Mouse (Mus musculus): ENCODE results near the gene Nipsnap2.
"Not testable (repeated sequence)": the region's sequence is repeated elsewhere in the genome, so short reads cannot be mapped to it uniquely, and the experiment has no call there.

Gene Nipsnap2

GRCm38 (mm10) chr5:129761865-129762540 lies 37.1 kb downstream of the Nipsnap2 start:
- DNase-seq (ENCODE audit: low spot score) = no peak

GRCm38 (mm10) chr5:129770443-129771355 lies 45.8 kb downstream of the Nipsnap2 start:
- DNase-seq (ENCODE audit: low spot score) = no peak

DNA sequence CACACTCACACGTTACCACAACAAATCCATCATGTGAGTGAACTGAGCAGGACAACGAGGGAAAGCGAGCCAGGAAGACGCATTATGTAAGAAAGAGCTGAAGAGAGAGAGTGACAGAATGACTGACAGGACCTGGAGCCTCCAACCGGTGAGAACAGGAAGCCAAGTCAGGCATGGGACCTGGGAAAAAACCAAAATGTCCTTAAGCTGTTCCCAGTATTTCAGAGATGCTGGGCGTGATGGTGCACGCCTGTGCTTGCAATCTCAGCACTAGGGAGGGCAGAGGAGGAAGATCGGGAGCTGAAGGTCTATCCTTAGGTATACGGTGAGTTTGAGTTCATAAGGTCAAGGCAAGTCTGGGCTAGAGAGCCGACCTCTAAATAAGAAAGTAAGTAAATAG lies 47.6 kb downstream of the Nipsnap2 start:
- no peak for DNase-seq (ENCODE audit: low spot score)

DNA sequence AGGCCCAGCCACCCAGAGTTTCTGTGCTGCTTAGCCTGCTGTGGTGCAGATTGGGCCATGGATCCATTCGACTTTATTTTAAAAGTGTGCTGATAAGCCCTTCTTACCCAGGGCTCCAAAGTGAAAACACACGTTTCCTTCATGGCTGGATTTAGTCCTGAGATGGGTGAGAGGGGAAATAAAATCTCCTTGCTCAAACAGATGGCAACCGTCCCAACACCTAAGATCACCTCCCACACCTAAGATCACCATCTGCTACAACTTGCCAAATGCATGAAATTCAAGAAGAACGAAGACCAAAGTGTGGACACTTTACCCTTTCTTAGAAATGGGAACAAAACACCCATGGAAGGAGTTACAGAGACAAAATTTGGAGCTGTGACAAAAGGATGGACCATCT lies 48.5 kb downstream of the Nipsnap2 start:
- DNase-seq (ENCODE audit: low spot score) = not testable (repeated sequence)

DNA sequence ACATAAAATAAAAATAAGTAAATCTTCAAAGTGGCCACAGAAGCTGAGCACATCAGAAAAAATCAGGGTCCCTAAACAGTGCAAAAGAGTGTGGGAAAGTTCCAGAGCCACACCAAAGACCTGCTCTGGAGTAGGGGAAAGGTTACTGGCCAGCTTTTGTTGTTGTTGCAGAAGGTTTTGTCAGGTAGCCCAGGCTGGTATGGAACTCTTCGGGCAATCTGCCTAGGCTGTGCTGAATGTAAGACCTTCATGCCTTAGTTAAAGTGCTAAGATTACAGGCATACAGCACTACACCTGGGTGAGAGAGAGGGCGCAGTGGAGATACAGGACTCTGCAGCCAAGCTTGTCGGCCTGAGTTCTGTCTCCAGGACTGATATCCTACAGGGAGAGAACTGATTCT lies 49.8 kb downstream of the Nipsnap2 start:
- DNase-seq (ENCODE audit: low spot score) = no peak

- no peak for DNase-seq (ENCODE audit: low spot score)
These were observed 53.6 kb downstream of the Nipsnap2 start for GRCm38 (mm10) chr5:129778348-129778995.

DNA sequence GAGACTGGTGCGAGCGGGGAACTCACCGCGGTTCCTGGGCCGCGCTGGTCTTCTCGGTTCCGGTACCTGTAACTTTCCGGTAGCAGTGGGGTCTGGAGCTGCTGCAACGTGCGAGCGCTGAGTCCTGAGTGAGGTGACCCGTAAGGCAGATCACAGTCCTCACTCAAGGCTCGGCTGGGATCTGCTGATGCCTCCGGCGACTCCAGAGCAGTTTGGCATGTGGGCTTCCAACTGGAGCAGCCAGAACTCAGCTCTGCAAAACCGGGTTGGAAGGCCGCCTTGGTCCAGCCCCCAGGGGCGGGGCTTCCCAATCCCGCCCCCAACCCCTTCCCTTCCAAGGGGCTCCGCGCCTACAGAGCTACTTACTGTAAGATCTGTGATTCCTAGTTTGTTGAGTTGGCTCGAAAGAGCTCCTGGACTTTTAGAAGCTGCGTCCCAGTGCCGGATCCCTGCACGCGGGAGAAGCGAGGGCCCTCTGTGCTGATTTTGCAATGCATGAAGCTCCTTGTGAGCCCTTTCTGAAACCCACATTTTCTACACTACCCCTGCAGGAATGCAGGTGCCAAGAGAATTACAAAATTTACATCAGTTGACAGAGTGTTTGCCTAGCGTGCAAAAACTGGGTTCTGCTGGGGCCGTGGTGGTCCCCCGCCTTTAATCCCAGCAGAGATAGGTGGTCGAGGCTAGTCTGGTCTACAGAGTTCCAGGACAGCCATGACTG lies 54.3 kb downstream of the Nipsnap2 start:
- DNase-seq (ENCODE audit: low spot score) = peak; percentile 27

GRCm38 (mm10) chr5:129780131-129780530 lies 55.3 kb downstream of the Nipsnap2 start:
- no peak for DNase-seq (ENCODE audit: low spot score)

DNA sequence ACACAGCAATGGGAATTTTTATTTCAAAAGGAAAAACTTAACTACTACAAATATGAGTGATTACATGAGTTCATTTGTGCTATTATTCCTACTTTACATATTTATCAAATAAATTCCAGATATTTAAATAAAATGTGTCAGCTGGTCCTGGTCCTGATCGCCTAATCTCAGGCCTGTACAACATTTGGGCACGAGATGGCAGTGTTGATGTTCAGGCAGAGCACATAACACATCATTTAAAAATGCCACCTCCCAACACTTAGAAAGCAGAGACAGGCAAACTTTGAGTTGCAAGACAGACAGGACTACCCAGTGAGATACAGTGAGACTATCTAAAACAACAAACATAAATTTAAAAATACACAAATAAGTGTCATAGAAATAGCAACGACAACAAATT lies 57.3 kb downstream of the Nipsnap2 start:
- no peak for DNase-seq (ENCODE audit: low spot score)

GRCm38 (mm10) chr5:129785235-129785870 lies 60.5 kb downstream of the Nipsnap2 start:
- DNase-seq (ENCODE audit: low spot score) = no peak

DNA sequence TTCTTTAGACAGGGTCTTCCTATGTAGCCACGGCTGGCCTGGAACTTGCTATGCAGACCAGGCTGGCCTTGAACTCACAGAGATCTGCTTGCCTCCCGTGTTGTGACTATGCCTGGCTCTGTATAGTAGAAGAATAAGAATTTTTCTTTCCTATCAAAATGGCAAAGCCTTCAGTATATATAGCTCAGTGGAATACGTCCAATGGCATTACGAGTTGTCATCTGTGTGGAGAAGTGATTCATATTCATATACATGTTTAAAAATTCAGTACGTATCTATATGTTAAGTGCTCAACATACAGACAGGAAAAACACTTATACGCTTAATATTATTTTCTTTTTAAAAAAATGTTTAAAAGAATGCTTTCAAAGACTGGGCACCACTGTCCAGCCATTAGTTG lies 61.3 kb downstream of the Nipsnap2 start:
- no peak for DNase-seq (ENCODE audit: low spot score)

- peak; percentile 91 for DNase-seq (ENCODE audit: low spot score)
These were observed 62.2 kb downstream of the Nipsnap2 start, which contains the start of gene Psph for GRCm38 (mm10) chr5:129786818-129787790. Psph (minus strand) TSS chr5:129787449.

DNA sequence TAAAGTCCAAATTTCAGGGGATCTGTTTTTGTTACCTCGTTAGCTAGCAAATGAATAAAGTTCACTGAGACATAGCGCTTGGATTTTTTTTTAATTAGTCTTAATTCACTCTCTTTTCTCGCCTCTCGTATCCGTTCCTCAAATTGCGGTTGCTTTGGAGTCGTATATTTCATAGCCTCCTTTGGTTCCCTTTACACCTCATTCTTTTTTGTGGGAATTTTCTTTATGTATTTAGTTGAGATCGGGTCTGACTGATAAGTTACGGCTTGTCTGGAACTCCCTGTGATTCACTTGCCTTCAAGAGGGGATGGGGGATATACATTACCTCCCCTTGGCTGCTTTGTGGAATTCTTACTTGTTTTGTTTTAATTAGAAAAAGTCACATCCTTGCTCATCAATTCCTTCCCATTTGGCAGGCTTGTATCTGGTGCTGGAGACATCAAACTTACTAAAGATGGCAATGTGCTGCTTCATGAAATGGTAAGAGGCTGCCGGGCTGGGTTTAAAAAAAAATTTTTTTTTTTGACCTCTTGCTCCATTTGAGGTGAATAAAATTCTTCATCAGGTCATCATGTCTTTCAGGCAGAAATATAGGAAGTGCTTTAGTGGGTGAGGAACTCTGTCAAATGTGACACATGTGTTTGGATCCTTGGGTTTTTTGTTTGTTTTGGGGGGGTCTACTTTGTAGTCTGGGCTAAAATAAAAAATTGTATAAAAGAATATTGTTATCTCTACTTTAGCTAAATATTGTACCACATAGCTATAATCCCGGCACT lies 63.1 kb downstream of the Nipsnap2 start:
- no peak for DNase-seq (ENCODE audit: low spot score)

DNA sequence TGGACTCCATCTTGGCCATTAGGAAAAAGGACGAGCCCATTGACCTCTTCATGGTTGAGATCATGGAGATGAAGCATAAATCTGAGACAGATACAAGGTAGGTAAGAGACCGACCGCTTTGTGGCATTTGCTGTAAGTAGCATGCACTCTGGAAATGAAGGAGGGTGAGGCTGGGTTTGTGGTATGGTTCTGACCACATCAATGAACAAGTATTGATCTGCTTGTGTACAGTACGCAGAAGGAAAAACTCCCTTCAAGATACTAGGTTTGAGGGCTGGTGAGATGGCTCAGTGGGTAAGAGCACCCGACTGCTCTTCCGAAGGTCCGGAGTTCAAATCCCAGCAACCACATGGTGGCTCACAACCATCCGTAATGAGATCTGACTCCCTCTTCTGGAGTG lies 65.7 kb downstream of the Nipsnap2 start:
- DNase-seq (ENCODE audit: low spot score) = not testable (repeated sequence)

Measured in urinary bladder, postnatal 10 days (tissue).